Mouse (Mus musculus): ENCODE measurements around the gene Cryz.

- TF ChIP-seq CTCF (IDR thresholded peaks at IDR 0.05) (no peak), EP300 (IDR thresholded peaks at IDR 0.05) (no peak)
Measured at GRCm38 (mm10) chr3:154604871-154605270, 8.4 kb downstream of the Cryz start.

Measured in lung, postnatal 0 days (tissue).